Mouse (Mus musculus): ENCODE measurements around the gene Rfx2. TPM values are rescaled to one million over a fixed set of nuclear protein-coding genes. Genes with fewer than 3 reads are reported as not detected.

Gene Rfx2
- total RNA-seq (2023), result 11.5 TPM

GRCm38 (mm10) chr17:56830411-56831110, at the start of gene Rfx2:
Gene Rfx2, minus strand, starts transcription at chr17:56831013.

DNA sequence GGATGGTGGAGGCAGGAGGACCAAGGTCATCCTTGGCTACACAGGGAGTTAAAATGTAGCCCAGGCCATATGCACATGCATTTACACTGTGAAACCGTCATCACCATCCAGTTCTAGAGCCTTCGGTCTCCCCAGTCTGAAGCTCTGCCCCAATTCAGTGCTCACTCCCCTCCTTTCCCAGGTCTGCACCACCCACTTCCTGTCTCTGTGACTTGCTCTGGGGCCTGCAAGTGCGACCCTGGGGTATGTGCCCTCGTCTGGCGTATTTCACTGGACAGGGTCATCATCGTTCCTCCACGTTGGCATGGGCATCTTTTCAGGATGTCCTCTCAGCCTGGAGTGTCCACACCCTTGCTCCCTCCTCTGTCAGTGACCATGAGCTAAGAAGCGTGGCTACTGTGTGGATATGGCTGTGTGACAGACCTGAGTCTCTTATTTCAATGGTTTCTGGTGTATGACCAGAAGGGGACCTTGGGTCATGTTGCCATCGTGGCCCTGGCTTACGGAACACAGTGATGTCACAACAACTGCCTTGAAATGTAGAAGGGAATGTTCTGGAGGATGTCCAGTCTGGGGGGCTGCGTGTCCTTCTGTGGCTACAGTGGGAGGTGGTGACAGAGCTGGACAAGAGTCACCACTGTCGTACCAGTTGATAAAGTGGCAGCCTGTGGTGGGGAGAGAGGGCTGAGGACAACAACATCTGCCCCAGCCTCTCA, 44.3 kb upstream of the Rfx2 start, which contains the start of gene 1700061G19Rik:
TSS of gene 1700061G19Rik (plus strand) at position 542 of the 716 bp plus-strand sequence.

DNA sequence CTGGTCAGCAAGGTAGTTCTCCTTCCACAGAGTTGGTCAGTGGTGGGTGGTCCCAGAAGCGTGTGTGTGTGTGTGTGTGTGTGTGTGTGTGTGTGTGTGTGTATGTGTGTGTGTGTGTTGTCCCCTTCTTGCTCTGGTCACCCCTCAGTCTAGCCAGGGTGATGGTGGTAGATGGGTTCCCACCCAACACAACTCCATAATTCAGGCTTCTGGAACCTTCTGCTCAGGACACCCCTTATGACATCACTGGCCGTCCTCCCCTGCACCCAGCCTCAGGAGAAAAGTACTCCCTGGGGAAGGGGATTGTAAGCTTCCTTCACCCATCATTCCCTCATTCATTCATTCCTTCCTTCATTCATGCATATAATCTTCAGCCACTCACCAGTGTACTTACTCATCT, 43.4 kb upstream of the Rfx2 start, which contains the start of gene Acsbg2:
TSS of gene Acsbg2 (minus strand) at position 211 of the 400 bp plus-strand sequence.

DNA sequence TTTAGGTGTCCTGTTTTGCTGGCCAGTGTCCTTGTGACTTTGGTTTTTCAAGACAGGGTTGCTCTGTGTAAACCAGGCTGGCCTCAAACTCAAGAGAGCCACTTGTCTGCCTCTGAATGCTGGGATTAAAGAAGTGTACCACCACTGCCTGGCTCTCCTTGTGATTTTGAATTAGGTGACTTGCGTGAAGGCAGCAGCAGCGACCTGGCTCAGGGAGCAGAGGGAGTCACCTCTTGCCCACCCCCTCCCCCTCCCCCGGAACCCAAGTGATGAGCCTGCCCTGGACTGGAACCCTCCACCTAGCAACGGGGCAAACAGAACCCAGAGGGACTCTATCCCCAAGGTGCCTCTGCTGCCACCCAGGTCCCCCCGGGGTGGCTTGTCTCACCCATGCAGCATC, 60.9 kb downstream of the Rfx2 start, which contains the start of gene Prr22:
TSS of gene Prr22 (plus strand) at position 301 of the 400 bp plus-strand sequence.

DNA sequence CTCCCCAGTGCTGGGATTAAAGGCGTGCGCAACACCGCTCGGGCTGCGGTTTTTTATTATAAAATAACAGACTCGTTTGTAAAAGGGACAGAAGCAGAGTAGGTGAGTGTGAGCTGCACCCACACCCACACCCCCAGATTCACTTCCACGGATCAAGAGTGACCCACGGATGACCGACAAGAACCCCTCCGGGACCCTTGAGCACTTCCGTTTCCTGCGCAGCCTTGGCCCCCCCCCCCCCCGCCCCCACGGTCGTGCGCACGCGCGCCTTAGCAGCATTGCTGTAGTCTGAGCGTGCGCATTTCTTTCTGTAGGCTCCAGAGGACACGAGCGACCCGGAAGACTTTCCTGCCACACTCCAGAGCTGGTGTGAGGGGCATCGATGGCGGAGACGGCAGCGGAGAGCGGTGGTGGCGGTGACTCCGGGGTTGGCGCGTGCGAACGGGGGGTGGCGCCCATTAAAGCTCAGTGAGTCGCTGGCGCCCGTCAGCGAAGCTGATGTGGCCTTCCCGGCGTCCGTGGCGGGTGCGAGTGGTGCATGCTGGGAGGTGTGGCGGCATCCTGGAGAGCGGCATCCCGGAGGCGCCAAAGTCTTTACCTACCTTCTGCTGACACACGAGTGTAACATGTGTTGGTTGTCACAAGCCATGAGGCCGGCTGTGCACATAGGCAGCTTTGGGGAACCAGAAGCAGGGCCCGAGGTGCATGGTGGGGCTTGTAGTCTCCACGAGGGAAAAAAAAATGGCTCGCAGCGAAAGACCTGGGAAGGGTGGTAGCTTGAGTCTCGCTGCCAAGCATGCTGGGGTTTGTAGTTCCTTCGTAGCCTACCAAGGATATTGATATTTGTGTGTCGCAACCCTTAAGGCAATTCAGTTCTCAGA, 66.1 kb downstream of the Rfx2 start, which contains the start of gene Dus3l:
TSS of gene Dus3l (plus strand) at position 284 of the 881 bp plus-strand sequence.

GRCm38 (mm10) chr17:56757416-56758123, 73.2 kb downstream of the Rfx2 start, which contains the start of gene Nrtn:
Gene Nrtn, minus strand, starts transcription at chr17:56757530.

Other genes starting within 250 kb of the Rfx2 start
- 498 TPM for gene Safb2, start 246.4 kb downstream of the Rfx2 start, total RNA-seq (2023)
- 329 TPM for gene Safb, start 246.2 kb downstream of the Rfx2 start, total RNA-seq (2023)
- 88.1 TPM for gene 2410015M20Rik, start 221.2 kb downstream of the Rfx2 start, total RNA-seq (2023)
- gene Rpl36, start 217.6 kb downstream of the Rfx2 start, total RNA-seq (2023), result 1,881 TPM
- gene Lonp1, start 204.1 kb downstream of the Rfx2 start, total RNA-seq (2023), result 53.2 TPM
- gene Catsperd, start 202.9 kb downstream of the Rfx2 start, total RNA-seq (2023), result 0.64 TPM
- 105 TPM for gene Ranbp3, start 157.7 kb downstream of the Rfx2 start, total RNA-seq (2023)
- 40.0 TPM for gene Ndufa11, start 113.2 kb downstream of the Rfx2 start, total RNA-seq (2023)
- gene Vmac, start 113.0 kb downstream of the Rfx2 start, total RNA-seq (2023), result 9.0 TPM
- not detected for gene Nrtn, start 73.5 kb downstream of the Rfx2 start, total RNA-seq (2023)
- gene Dus3l, start 66.3 kb downstream of the Rfx2 start, total RNA-seq (2023), result 54.3 TPM
- 0.70 TPM for gene Prr22, start 60.8 kb downstream of the Rfx2 start, total RNA-seq (2023)
- not detected for gene Acsbg2, start 43.4 kb upstream of the Rfx2 start, total RNA-seq (2023)
- gene 1700061G19Rik, start 44.5 kb upstream of the Rfx2 start, total RNA-seq (2023), result 0.47 TPM
- gene Mllt1, start 104.4 kb upstream of the Rfx2 start, total RNA-seq (2023), result 32.9 TPM
- not detected for gene Acer1, start 151.1 kb upstream of the Rfx2 start, total RNA-seq (2023)
- gene Clpp, start 159.3 kb upstream of the Rfx2 start, total RNA-seq (2023), result 19.8 TPM
- gene Alkbh7, start 166.3 kb upstream of the Rfx2 start, total RNA-seq (2023), result 9.5 TPM
- not detected for gene Pspn, start 169.0 kb upstream of the Rfx2 start, total RNA-seq (2023)
- 64.2 TPM for gene Gtf2f1, start 180.3 kb upstream of the Rfx2 start, total RNA-seq (2023)
- gene Gm17949, start 180.5 kb upstream of the Rfx2 start, total RNA-seq (2023), result not detected
- gene Khsrp, start 200.5 kb upstream of the Rfx2 start, total RNA-seq (2023), result 118 TPM
- not detected for gene Slc25a41, start 210.6 kb upstream of the Rfx2 start, total RNA-seq (2023)
- gene Crb3, start 228.1 kb upstream of the Rfx2 start, total RNA-seq (2023), result 2.2 TPM
- 26.8 TPM for gene Slc25a23, start 228.8 kb upstream of the Rfx2 start, total RNA-seq (2023)
- gene Dennd1c, start 247.5 kb upstream of the Rfx2 start, total RNA-seq (2023), result 119 TPM

All from CD4-positive naive resting alpha-beta T cell, adult 76 days (primary cell).